In genomic region chr2:174513827-174514226, GRCm38 (mm10) we compare ENCODE assay signal across 17 mouse cellular contexts.
"Had no signal": no experiment of that assay in that cellular context is flagged by ENCODE, and none has a peak within 500 bp of the region (broad histone marks: within the 10 kb centered on the region; RNA-seq: fewer than 3 reads in every experiment).

No protein-coding gene starts in this region.

- H3K9me3 ChIP-seq: intestine, embryonic 15.5 days; kidney, embryonic 15.5 days; stomach, embryonic 15.5 days had no signal

- H3K4me2 ChIP-seq: intestine, embryonic 15.5 days; kidney, embryonic 15.5 days; liver, embryonic 11.5 days; midbrain, embryonic 11.5 days; stomach, embryonic 15.5 days had no signal

- H3K4me3 ChIP-seq: intestine, embryonic 15.5 days; kidney, embryonic 15.5 days; layer of hippocampus, adult 2 months; stomach, embryonic 15.5 days had no signal

- H3K9ac ChIP-seq: intestine, embryonic 15.5 days; kidney, embryonic 15.5 days; liver, embryonic 14.5 days; liver, postnatal 0 days; stomach, embryonic 15.5 days had no signal

- H3K36me3 ChIP-seq: intestine, embryonic 15.5 days; kidney, embryonic 15.5 days; stomach, embryonic 15.5 days had no signal

- H3K27me3 ChIP-seq: intestine, embryonic 15.5 days; kidney, embryonic 15.5 days; stomach, embryonic 15.5 days had no signal

- H3K4me1 ChIP-seq: intestine, embryonic 15.5 days; kidney, embryonic 15.5 days; stomach, embryonic 15.5 days had no signal

- ATAC-seq: intestine, embryonic 15.5 days; liver, postnatal 0 days had no signal

- DNase-seq: kidney, adult 11 months; kidney, adult 8-10 months; kidney, postnatal 10 days; layer of hippocampus, adult 9-11 months; liver, postnatal 0 days; midbrain, embryonic 14.5 days; right cerebral cortex, adult 18-20 months; right cerebral cortex, postnatal 14 days; spleen, adult 18-20 months; thymus, postnatal 25 days had no signal

- H3K27ac ChIP-seq: intestine, embryonic 15.5 days; kidney, embryonic 15.5 days; layer of hippocampus, adult 2 months; liver, embryonic 14.5 days; stomach, embryonic 15.5 days had no signal
